Mouse (Mus musculus): ENCODE measurements around the gene Mthfr. TPM values are rescaled to one million over a fixed set of nuclear protein-coding genes. Genes with fewer than 3 reads are reported as not detected.
A peak's percentile ranks its signal among the peaks of the same experiment; 100 is the strongest.

The Mthfr gene
- polyA plus RNA-seq, 1 experiment, result 31.8 TPM

- Histone ChIP-seq H3K27me3 (ENCODE audit: control insufficient read depth, insufficient read depth, insufficient read length) (no peaks in the 10 kb centered on the region), H3ac (ENCODE audit: control insufficient read depth, insufficient read length) (no peak overlapping the region), H3K36me3 (ENCODE audit: control insufficient read depth, insufficient read depth) (peaks cover 11% of the 10 kb centered on the region), H3K79me2 (ENCODE audit: control insufficient read depth, insufficient read depth) (no peaks in the 10 kb centered on the region), H3K4me2 (ENCODE audit: low read depth) (no peak overlapping the region), H3K4me3 (no peak overlapping the region)
- TF ChIP-seq MAX (IDR thresholded peaks at IDR 0.05; ENCODE audit: low read depth) (no peak), E2F4 (IDR thresholded peaks at IDR 0.05; ENCODE audit: insufficient read depth) (no peak), TCF12 (IDR thresholded peaks at IDR 0.05; ENCODE audit: insufficient read depth, poor library complexity, severe bottlenecking) (no peak), REST (IDR thresholded peaks at IDR 0.05; ENCODE audit: insufficient read depth, insufficient read length) (no peak)
These were observed 22.2 kb downstream of the Mthfr start for GRCm38 (mm10) chr4:148061086-148061480.

GRCm38 (mm10) chr4:148065702-148066400 is 27.0 kb downstream of the Mthfr start:
- Histone ChIP-seq H3K79me2 (ENCODE audit: control insufficient read depth, insufficient read depth) (no peaks in the 10 kb centered on the region), H3ac (ENCODE audit: control insufficient read depth, insufficient read length) (no peak overlapping the region), H3K4me3 (no peak overlapping the region), H3K4me2 (ENCODE audit: low read depth) (peak overlapping the region; percentile 72), H3K36me3 (ENCODE audit: control insufficient read depth, insufficient read depth) (no peaks in the 10 kb centered on the region), H3K27me3 (ENCODE audit: control insufficient read depth, insufficient read depth, insufficient read length) (no peaks in the 10 kb centered on the region)
- TF ChIP-seq TCF3 (IDR thresholded peaks at IDR 0.05; ENCODE audit: insufficient read length, low read depth) (no peak), USF1 (IDR thresholded peaks at IDR 0.05; ENCODE audit: low read depth) (peak; percentile 37)

- Histone ChIP-seq H3K36me3 (ENCODE audit: control insufficient read depth, insufficient read depth) (no peaks in the 10 kb centered on the region), H3ac (ENCODE audit: control insufficient read depth, insufficient read length) (no peak overlapping the region), H3K4me2 (ENCODE audit: low read depth) (peak overlapping the region; percentile 72), H3K27me3 (ENCODE audit: control insufficient read depth, insufficient read depth, insufficient read length) (no peaks in the 10 kb centered on the region), H3K79me2 (ENCODE audit: control insufficient read depth, insufficient read depth) (no peaks in the 10 kb centered on the region), H3K4me3 (no peak overlapping the region)
- TF ChIP-seq USF1 (IDR thresholded peaks at IDR 0.05; ENCODE audit: low read depth) (no peak), MYOD1 (IDR thresholded peaks at IDR 0.05; ENCODE audit: control insufficient read depth in 1 of 3, insufficient read length in 2 of 3, low read depth in 2 of 3) (no peak), POLR2A (IDR thresholded peaks at IDR 0.05; ENCODE audit: insufficient read length, low read depth) (no peak), E2F4 (IDR thresholded peaks at IDR 0.05; ENCODE audit: insufficient read depth) (no peak), SRF (IDR thresholded peaks at IDR 0.05; ENCODE audit: control insufficient read depth, insufficient read length, low read depth) (no peak), TCF3 (IDR thresholded peaks at IDR 0.05; ENCODE audit: insufficient read length, low read depth) (no peak), TCF12 (IDR thresholded peaks at IDR 0.05; ENCODE audit: insufficient read depth, poor library complexity, severe bottlenecking) (no peak), MYOG (IDR thresholded peaks at IDR 0.05; ENCODE audit: control insufficient read depth in 1 of 3, insufficient read depth in 1 of 3, insufficient read length in 2 of 3, low read depth in 2 of 3) (no peak), POLR2AphosphoS2 (IDR thresholded peaks at IDR 0.05; ENCODE audit: insufficient read length, low read depth) (no peak), MAX (IDR thresholded peaks at IDR 0.05; ENCODE audit: low read depth) (no peak), CEBPB (IDR thresholded peaks at IDR 0.05; ENCODE audit: insufficient read depth, poor library complexity, severe bottlenecking) (no peak), REST (IDR thresholded peaks at IDR 0.05; ENCODE audit: insufficient read depth, insufficient read length) (no peak)
These were observed 27.5 kb downstream of the Mthfr start for GRCm38 (mm10) chr4:148066401-148066744.

- H3K27me3 ChIP-seq (ENCODE audit: control insufficient read depth, insufficient read depth, insufficient read length), result no peaks in the 10 kb centered on the region
- no peak overlapping the region for H3K4me3 ChIP-seq
- H3K79me2 ChIP-seq (ENCODE audit: control insufficient read depth, insufficient read depth), result no peaks in the 10 kb centered on the region
- TF ChIP-seq POLR2AphosphoS2 (IDR thresholded peaks at IDR 0.05; ENCODE audit: insufficient read length, low read depth) (no peak), CEBPB (IDR thresholded peaks at IDR 0.05; ENCODE audit: insufficient read depth, poor library complexity, severe bottlenecking) (peak; percentile 60; the same call in 1 of the 2 replicates)
- no peaks in the 10 kb centered on the region for H3K36me3 ChIP-seq (ENCODE audit: control insufficient read depth, insufficient read depth)
- no peak overlapping the region for H3ac ChIP-seq (ENCODE audit: control insufficient read depth, insufficient read length)
- H3K4me2 ChIP-seq (ENCODE audit: low read depth), result peak overlapping the region; percentile 72
These were observed 28.5 kb downstream of the Mthfr start for GRCm38 (mm10) chr4:148067346-148067745.

- no peak overlapping the region for H3K4me3 ChIP-seq
- no peak overlapping the region for H3ac ChIP-seq (ENCODE audit: control insufficient read depth, insufficient read length)
- H3K4me2 ChIP-seq (ENCODE audit: low read depth), result no peak overlapping the region
- TF ChIP-seq SRF (IDR thresholded peaks at IDR 0.05; ENCODE audit: control insufficient read depth, insufficient read length, low read depth) (no peak), TCF3 (IDR thresholded peaks at IDR 0.05; ENCODE audit: insufficient read length, low read depth) (no peak), MYOD1 (IDR thresholded peaks at IDR 0.05; ENCODE audit: control insufficient read depth in 1 of 3, insufficient read length in 2 of 3, low read depth in 2 of 3) (no peak), E2F4 (IDR thresholded peaks at IDR 0.05; ENCODE audit: insufficient read depth) (no peak), POLR2AphosphoS2 (IDR thresholded peaks at IDR 0.05; ENCODE audit: insufficient read length, low read depth) (no peak), REST (IDR thresholded peaks at IDR 0.05; ENCODE audit: insufficient read depth, insufficient read length) (no peak), MYOG (IDR thresholded peaks at IDR 0.05; ENCODE audit: control insufficient read depth in 1 of 3, insufficient read depth in 1 of 3, insufficient read length in 2 of 3, low read depth in 2 of 3) (no peak), CEBPB (IDR thresholded peaks at IDR 0.05; ENCODE audit: insufficient read depth, poor library complexity, severe bottlenecking) (no peak), TCF12 (IDR thresholded peaks at IDR 0.05; ENCODE audit: insufficient read depth, poor library complexity, severe bottlenecking) (no peak), USF1 (IDR thresholded peaks at IDR 0.05; ENCODE audit: low read depth) (no peak)
- H3K27me3 ChIP-seq (ENCODE audit: control insufficient read depth, insufficient read depth, insufficient read length), result no peaks in the 10 kb centered on the region
- H3K79me2 ChIP-seq (ENCODE audit: control insufficient read depth, insufficient read depth), result no peaks in the 10 kb centered on the region
- H3K36me3 ChIP-seq (ENCODE audit: control insufficient read depth, insufficient read depth), result no peaks in the 10 kb centered on the region
These were observed 30.8 kb downstream of the Mthfr start for GRCm38 (mm10) chr4:148069602-148070218.

Measured in myocyte (in vitro differentiated cells).